ENCODE assay signal across 8 mouse cellular contexts in genomic region chr10:58812210-58813080, GRCm38 (mm10). TPM values are rescaled to one million over a fixed set of nuclear protein-coding genes. Genes with fewer than 3 reads are reported as not detected.
DNase-seq lines count a peak whose midpoint lies in the region; ATAC-seq and TF ChIP-seq lines count a peak whose summit lies in the region.

No protein-coding gene starts in this region.

- peaks cover 25% of the 10 kb centered on the region for H3K4me1 ChIP-seq in forebrain, embryonic 10.5 days
- H3K4me1 ChIP-seq in heart, embryonic 14.5 days (ENCODE audit: control insufficient read depth in 2 of 2, insufficient read depth in 2 of 2, low read length in 2 of 2), result peaks cover 3 to 6% of the 10 kb centered on the region in 2 experiments; a peak in 1 of 4 replicates
- 0 out of 2 replicates have a peak, but pooled peaks cover 2% of the 10 kb centered on the region for H3K4me1 ChIP-seq in liver, adult 2 months (ENCODE audit: control insufficient read depth, insufficient read depth, low read length)
- H3K4me1 ChIP-seq in stomach, embryonic 15.5 days, result peaks cover 16% of the 10 kb centered on the region

- H3K79me2 ChIP-seq in liver, adult 2 months (ENCODE audit: control insufficient read depth, insufficient read depth, low read length), result no peaks in the 10 kb centered on the region

- under 1% methylated on average over 63 of the region's 63 CpGs for WGBS in forebrain, embryonic 10.5 days
- WGBS in heart, embryonic 14.5 days, result under 1% methylated on average over 62 of the region's 63 CpGs
- WGBS in liver, adult 2 months, result 1% methylated on average over 63 of the region's 63 CpGs
- WGBS in stomach, embryonic 15.5 days, result under 1% methylated on average over 63 of the region's 63 CpGs

- H3K9ac ChIP-seq in heart, embryonic 14.5 days (ENCODE audit: low read length), result peak overlapping the region; percentile 62
- H3K9ac ChIP-seq in liver, adult 2 months (ENCODE audit: low read depth, low read length), result no peak overlapping the region
- H3K9ac ChIP-seq in stomach, embryonic 15.5 days, result peak overlapping the region; percentile 29

- H3K4me2 ChIP-seq in heart, embryonic 14.5 days (ENCODE audit: low read length), result peak overlapping the region; percentile 99
- peak overlapping the region; percentile 99 for H3K4me2 ChIP-seq in stomach, embryonic 15.5 days

- ATAC-seq in heart, embryonic 14.5 days (ENCODE audit: insufficient number of reproducible peaks, insufficient read depth, low FRiP score, low read depth), result peak; percentile 74; the same call in 1 of the 2 replicates
- ATAC-seq in stomach, embryonic 15.5 days (ENCODE audit: insufficient read depth, low FRiP score, low read depth), result peak; percentile 48; the same call in 1 of the 2 replicates

- no peaks in the 10 kb centered on the region for H3K36me3 ChIP-seq in forebrain, embryonic 10.5 days (replicated peaks)
- no peaks in the 10 kb centered on the region for H3K36me3 ChIP-seq in heart, embryonic 14.5 days (ENCODE audit: control insufficient read depth, insufficient read depth, low read length)
- H3K36me3 ChIP-seq in liver, adult 2 months (ENCODE audit: control insufficient read depth, insufficient read depth, low read length), result no peaks in the 10 kb centered on the region
- no peaks in the 10 kb centered on the region for H3K36me3 ChIP-seq in stomach, embryonic 15.5 days

- H3K27me3 ChIP-seq in forebrain, embryonic 10.5 days (ENCODE audit: poor library complexity, severe bottlenecking), result peaks cover 71% of the 10 kb centered on the region
- peaks cover 67% of the 10 kb centered on the region for H3K27me3 ChIP-seq in heart, embryonic 14.5 days (ENCODE audit: control insufficient read depth, insufficient read depth, low read length)
- H3K27me3 ChIP-seq in liver, adult 2 months (ENCODE audit: control insufficient read depth, insufficient read depth, low read length), result peaks cover 17% of the 10 kb centered on the region
- H3K27me3 ChIP-seq in stomach, embryonic 15.5 days (replicated peaks), result peaks cover 34% of the 10 kb centered on the region

- peak overlapping the region; percentile 75 for H3K27ac ChIP-seq in forebrain, embryonic 10.5 days
- no peak overlapping the region for H3K27ac ChIP-seq in heart, embryonic 14.5 days (replicated peaks in 1 of 2; ENCODE audit: control insufficient read depth in 1 of 2, insufficient read depth in 1 of 2, low read depth in 2 of 2, low read length in 2 of 2)
- H3K27ac ChIP-seq in liver, adult 2 months (replicated peaks; ENCODE audit: insufficient read depth, low read depth, low read length), result no peak overlapping the region
- H3K27ac ChIP-seq in stomach, embryonic 15.5 days, result peak overlapping the region; percentile 13; the same call in 1 of the 2 replicates

- TF ChIP-seq POLR2A in liver, adult 2 months (IDR thresholded peaks at IDR 0.05; ENCODE audit: extremely low read depth, insufficient read depth, low read length), result no peak

- DNase-seq in 416B (ENCODE audit: low read depth), result peak; percentile 6
- peak; percentile 82 for DNase-seq in brain, embryonic 18.5 days (ENCODE audit: low read depth, low spot score)
- peak; percentile 87 for DNase-seq in forebrain, embryonic 10.5 days (ENCODE audit: extremely low spot score, low spot score)
- peak; percentile 91 for DNase-seq in kidney, postnatal 10 days
- no peak for DNase-seq in liver, adult 2 months (ENCODE audit: extremely low read depth, low read depth, low spot score)
- peak; percentile 22 for DNase-seq in naive thymus-derived CD4-positive, alpha-beta T cell, adult 2 months (ENCODE audit: low read depth)

- H3K9me3 ChIP-seq in forebrain, embryonic 10.5 days, result no peaks in the 10 kb centered on the region
- H3K9me3 ChIP-seq in heart, embryonic 14.5 days (ENCODE audit: control insufficient read depth, low read length), result no peaks in the 10 kb centered on the region
- no peaks in the 10 kb centered on the region for H3K9me3 ChIP-seq in stomach, embryonic 15.5 days

- peak overlapping the region; percentile 73 for H3K4me3 ChIP-seq in forebrain, embryonic 10.5 days
- H3K4me3 ChIP-seq in heart, embryonic 14.5 days (ENCODE audit: control insufficient read depth in 1 of 2, insufficient read depth in 1 of 2, low read depth in 1 of 2, low read length in 2 of 2), result peak overlapping the region; percentile 56 to 65
- peak overlapping the region; percentile 39; the same call in 1 of the 2 replicates for H3K4me3 ChIP-seq in liver, adult 2 months (ENCODE audit: insufficient read depth, low read depth, low read length)
- peak overlapping the region; percentile 58 for H3K4me3 ChIP-seq in stomach, embryonic 15.5 days (replicated peaks)

- peak; percentile 62 for TF ChIP-seq CTCF in liver, adult 2 months (IDR thresholded peaks at IDR 0.05; ENCODE audit: low read depth, low read length)

RNA-seq across cellular contexts. Expression of gene Sh3rf3, which starts 0.7 kb away (rescaled TPM):
- polyA plus RNA-seq in forebrain, embryonic 10.5 days (2016; fragmentation: Nextera tagmentation; extraction: Ambion mirVana), result 0.36 and 0.48 TPM in 2 replicates
- 0.23 and 0.65 TPM in 2 replicates for polyA plus RNA-seq in heart, embryonic 14.5 days (2014; fragmentation: Nextera tagmentation; extraction: Ambion mirVana)
- total RNA-seq in liver, adult 2 months (2014; rRNA removed), result 0.20 TPM in 1 of 2 replicates, not detected in the other
- not detected in 2 replicates for polyA plus RNA-seq in liver, adult 2 months (2012; rRNA removed)
- polyA plus RNA-seq in stomach, embryonic 15.5 days (2015; fragmentation: Nextera tagmentation; extraction: Ambion mirVana), result 1.1 and 1.3 TPM in 2 replicates

Comparison
In these comparisons a context has a peak if more than half of its experiments do, and no peak if none do; other contexts are left out.
1. H3K27ac ChIP-seq: peak in forebrain, embryonic 10.5 days (single experiment) and stomach, embryonic 15.5 days (single experiment); none in heart, embryonic 14.5 days (0 of 2) and liver, adult 2 months (single experiment).
2. Peak in every context shown above with its lines, with median percentiles within 50 percentile points of each other: H3K4me3 ChIP-seq.